In the genomic region with DNA sequence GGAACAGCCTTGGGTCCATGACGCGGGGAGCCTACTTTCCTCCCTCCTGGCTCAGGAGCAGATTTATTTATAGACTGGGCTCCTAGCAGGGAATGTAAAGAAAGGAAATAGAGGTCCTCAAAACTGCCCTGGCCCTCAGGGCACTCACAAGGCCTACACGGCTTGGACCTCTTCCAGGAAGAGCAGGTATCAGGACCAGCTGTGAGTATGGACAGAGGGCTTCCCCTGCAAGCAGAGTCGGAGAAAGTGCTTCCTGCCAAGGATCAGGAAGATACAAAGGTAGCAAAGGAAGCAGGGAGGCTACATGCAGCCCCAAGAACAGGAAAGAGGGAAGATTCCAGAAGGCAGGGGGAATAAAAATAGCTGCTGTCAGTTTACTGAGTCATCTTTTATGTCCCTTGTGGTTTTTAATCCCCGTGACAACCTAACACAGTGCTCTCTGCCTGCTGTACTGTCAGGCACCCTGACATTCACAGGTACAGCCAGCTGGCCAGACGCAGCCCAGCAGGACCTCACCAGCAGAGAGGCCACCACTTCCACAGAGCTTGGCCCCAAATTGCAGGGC, we compare ENCODE assay signal across 9 mouse cellular contexts.
DNase-seq lines count a peak whose midpoint lies in the region; ATAC-seq and TF ChIP-seq lines count a peak whose summit lies in the region.
"Had no signal": no experiment of that assay in that cellular context is flagged by ENCODE, and none has a peak within 500 bp of the region (broad histone marks: within the 10 kb centered on the region; RNA-seq: fewer than 3 reads in every experiment).

No protein-coding gene starts in this region.

- 74% methylated on average over 6 of the region's 6 CpGs for WGBS in midbrain, embryonic 10.5 days

- no peak for DNase-seq in cerebellum, postnatal 4 days (ENCODE audit: low spot score in 2 of 2)
- no peak for DNase-seq in left cerebral cortex, adult 2 months (ENCODE audit: extremely low spot score in 1 of 2, low spot score in 2 of 2)
- no peak for DNase-seq in left cerebral cortex, postnatal 4 days
- DNase-seq in cerebellum, adult 11-12 months, result peak; percentile 81
- no peak for DNase-seq in midbrain, embryonic 10.5 days (ENCODE audit: low spot score)
- DNase-seq in embryo, embryonic 11 days, result no peak

- no peaks in the 10 kb centered on the region for H3K36me3 ChIP-seq in midbrain, embryonic 10.5 days
- H3K36me3 ChIP-seq: embryonic facial prominence, embryonic 10.5 days had no signal

- TF ChIP-seq CTCF in left cerebral cortex, adult 2 months (IDR thresholded peaks at IDR 0.05), result no peak

- H3K4me1 ChIP-seq in midbrain, embryonic 10.5 days, result peaks cover 40% of the 10 kb centered on the region

- peak; percentile 80; the same call in 1 of the 2 replicates for ATAC-seq in cerebellum, adult (ENCODE audit: insufficient number of reproducible peaks, low FRiP score, low TSS enrichment)
- peak; percentile 12 to 34 for ATAC-seq in hematopoietic stem cell, adult 5-6 weeks (replicated peaks in 1 of 2; ENCODE audit: insufficient read depth in 1 of 2, low FRiP score in 2 of 2, low TSS enrichment in 1 of 2, low read depth in 1 of 2, poor library complexity in 2 of 2, severe bottlenecking in 2 of 2)

- no peaks in the 10 kb centered on the region for H3K27me3 ChIP-seq in midbrain, embryonic 10.5 days (ENCODE audit: low read depth, poor library complexity, severe bottlenecking)

- no peaks in the 10 kb centered on the region for H3K9me3 ChIP-seq in midbrain, embryonic 10.5 days (replicated peaks)
- H3K9me3 ChIP-seq: embryonic facial prominence, embryonic 10.5 days had no signal

- H3K4me3 ChIP-seq in left cerebral cortex, adult 2 months, result no peak overlapping the region
- H3K4me3 ChIP-seq in midbrain, embryonic 10.5 days, result no peak overlapping the region
- H3K4me3 ChIP-seq: embryonic facial prominence, embryonic 10.5 days had no signal

- H3K27ac ChIP-seq in left cerebral cortex, adult 2 months, result peak overlapping the region; percentile 85
- H3K27ac ChIP-seq in midbrain, embryonic 10.5 days (replicated peaks), result no peak overlapping the region
- H3K27ac ChIP-seq: embryonic facial prominence, embryonic 10.5 days had no signal

- intact Hi-C loops in left cerebral cortex, adult 2 months (cut with DNase I), result no loop called here
- intact Hi-C loops in left cerebral cortex, postnatal 4 days (cut with DNase I), result no loop called here
